Mouse (Mus musculus): Measurements from ENCODE around the gene Abhd5. TPM values are rescaled to one million over a fixed set of nuclear protein-coding genes. Genes with fewer than 3 reads are reported as not detected.
A peak's percentile ranks its signal among the peaks of the same experiment; 100 is the strongest.

Abhd5 gene
- total RNA-seq, 1 experiment from 2014 or later: 14.4 TPM

DNA sequence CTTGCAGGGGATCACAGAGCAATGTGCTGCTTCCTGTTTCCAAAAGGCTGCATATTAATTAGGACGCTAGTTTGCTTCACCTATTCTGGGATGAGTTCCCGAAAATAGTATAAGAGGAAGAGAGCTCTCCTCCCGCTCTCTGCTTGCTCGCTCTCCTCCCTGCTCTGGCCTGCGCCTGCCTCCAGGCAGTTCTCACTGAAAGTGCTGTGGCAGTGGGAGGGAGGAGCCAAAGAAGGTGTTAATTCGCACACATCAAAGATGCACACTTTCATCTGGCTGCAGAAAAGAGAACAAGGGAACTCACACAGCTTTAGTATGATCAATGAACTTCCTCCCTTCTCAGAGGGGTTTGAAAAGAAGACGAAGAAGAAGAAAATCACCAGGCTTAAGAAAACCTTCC, 47.3 kb downstream of the Abhd5 start:
- ATAC-seq (replicated peaks; ENCODE audit: low read depth, poor library complexity, severe bottlenecking): no peak

DNA sequence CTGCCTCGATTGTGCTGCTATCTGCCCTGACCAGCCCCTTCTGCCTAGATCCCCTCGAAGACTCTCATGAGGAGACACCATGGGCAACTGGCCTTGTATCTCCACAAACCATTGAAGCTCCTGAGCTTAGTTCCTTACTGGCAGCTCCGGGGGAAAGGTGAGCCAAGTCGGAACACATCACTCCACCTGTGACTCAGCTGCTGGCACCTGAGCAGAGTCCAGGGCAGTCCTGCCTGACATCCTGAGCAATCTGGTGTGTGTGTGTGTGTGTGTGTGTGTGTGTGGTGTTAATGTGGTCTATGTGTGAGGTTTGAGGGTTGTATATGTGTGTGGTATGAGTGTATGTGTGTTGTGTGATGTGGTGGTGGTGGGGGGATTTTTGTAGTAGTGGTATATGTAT, 49.8 kb downstream of the Abhd5 start:
- ATAC-seq (replicated peaks; ENCODE audit: low read depth, poor library complexity, severe bottlenecking): no peak

DNA sequence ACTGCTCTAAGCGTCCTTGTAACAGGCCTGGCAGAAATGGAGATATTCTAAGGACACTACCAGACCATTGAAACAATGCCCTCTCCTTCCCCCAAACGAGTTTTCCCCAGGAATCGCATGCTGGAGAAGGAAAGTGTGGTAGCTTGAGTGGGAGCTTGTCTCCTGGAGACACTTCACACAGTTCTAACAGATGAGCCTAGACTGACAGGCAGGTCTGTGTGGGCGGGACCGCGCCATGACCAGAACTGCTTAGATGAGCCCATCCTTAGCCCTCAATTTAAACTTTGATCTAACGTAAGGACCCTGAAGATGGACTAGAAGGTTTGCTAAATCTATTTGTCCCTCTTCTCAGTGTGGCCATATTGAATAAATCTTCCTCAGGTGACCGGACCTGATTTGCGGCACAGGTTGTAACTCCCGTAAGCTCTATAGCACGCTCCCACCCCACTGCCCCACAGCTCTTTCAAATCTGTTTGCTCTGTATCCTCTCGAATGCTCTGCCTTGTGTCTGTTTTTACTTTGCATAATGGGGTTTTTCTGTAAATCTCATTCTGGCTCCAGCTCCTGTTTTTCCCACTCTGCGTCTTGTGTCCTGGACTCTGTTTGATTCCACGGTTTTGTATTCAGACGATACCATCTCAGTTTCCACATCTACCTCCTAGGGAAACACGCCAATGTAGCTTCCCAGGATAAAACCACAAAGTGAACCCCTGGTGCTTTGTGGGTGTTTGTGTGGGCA, 59.2 kb downstream of the Abhd5 start:
- ATAC-seq (replicated peaks; ENCODE audit: low read depth, poor library complexity, severe bottlenecking): no peak

DNA sequence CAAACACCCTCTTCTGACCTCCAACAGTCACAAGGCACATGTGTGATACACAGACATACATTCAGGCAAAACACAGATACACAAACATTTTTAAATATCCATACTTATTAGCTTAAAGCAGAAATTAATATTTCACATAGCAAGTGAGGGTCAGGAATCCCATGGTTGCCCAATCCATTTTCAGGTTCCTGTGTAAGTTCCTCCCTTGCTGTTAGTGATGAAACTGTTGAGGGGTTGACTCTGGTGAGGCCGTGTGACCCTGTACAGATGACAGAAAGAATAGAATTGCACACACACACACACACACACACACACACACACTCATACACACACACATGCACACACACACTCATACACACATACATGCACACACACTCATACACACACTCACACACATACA, 63.2 kb downstream of the Abhd5 start:
- no peak for ATAC-seq (replicated peaks; ENCODE audit: low read depth, poor library complexity, severe bottlenecking)

- no peak for ATAC-seq (replicated peaks; ENCODE audit: low read depth, poor library complexity, severe bottlenecking)
Observed at GRCm38 (mm10) chr9:122415056-122415775, 63.8 kb downstream of the Abhd5 start.

DNA sequence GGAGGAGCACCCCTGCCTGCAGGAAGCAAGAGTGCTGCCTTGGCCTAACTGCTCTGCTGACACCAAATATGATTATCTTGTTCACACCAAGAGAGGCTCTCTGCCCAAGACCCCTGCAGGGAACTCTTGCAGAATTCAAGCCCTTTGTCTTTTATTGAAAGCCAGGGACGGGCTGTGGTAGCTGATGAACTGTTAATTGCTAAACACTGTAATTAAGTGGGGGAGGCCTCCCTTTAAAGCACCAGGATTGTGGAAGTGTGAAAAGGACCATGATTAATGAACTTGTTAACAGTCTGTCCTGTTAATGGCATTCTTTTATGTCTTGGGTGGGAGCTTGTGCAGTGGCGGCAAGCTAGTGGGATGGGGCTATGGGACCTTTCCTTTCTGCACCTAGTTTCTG, 65.2 kb downstream of the Abhd5 start:
- no peak for ATAC-seq (replicated peaks; ENCODE audit: low read depth, poor library complexity, severe bottlenecking)

DNA sequence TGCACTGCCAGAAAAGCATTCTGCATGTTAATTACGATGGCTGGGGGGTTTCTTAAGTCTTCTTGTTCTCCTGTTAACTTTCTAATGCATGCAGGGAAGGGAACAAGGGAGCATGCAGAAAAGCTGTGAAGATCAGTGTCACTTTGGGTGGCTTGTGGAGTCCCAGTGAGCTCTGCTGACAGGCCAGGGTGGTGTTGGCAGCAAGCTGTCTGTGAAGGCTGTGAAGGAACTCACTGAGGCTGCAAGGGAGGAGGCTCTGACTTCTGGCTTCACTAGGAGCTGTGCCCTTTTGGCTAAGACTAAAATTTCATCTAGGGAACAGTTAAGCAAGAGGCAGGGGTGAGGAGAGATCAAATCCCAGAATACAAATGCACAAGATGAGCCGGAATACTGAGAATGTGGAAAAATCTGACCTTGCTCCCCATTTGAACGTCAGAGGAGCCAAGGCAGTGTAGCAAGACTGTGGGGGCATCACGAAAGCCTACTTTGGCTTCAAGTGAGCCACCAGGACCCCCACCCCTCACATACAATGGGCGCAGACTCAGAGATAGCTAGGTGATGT, 68.9 kb downstream of the Abhd5 start:
- ATAC-seq (replicated peaks; ENCODE audit: low read depth, poor library complexity, severe bottlenecking): no peak

- peak; percentile 81 for ATAC-seq (replicated peaks; ENCODE audit: low read depth, poor library complexity, severe bottlenecking)
Observed at GRCm38 (mm10) chr9:122420772-122421764, 69.7 kb downstream of the Abhd5 start.

- no peak for ATAC-seq (replicated peaks; ENCODE audit: low read depth, poor library complexity, severe bottlenecking)
Observed at GRCm38 (mm10) chr9:122421911-122422310, 70.5 kb downstream of the Abhd5 start.

DNA sequence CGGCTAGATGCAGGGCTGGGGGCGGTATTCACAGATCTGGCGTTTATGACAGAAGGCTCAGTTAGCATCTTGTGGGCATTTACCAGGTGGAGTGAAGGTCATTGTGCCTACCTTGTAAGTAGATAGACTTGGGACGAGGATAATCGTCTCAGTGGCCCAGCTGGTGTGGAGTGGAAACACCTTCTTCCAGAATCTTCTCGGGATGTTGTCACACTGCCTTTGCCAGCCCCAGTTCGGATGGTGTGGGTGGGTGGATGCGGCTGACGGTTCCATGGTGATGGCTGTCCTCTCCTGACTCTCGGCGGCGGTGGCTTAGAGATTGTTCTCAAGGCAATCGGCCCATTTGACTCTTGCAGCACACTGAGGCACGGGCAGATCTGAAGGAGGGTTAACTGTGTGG, 71.3 kb downstream of the Abhd5 start:
- no peak for ATAC-seq (replicated peaks; ENCODE audit: low read depth, poor library complexity, severe bottlenecking)

- no peak for ATAC-seq (replicated peaks; ENCODE audit: low read depth, poor library complexity, severe bottlenecking)
Observed at GRCm38 (mm10) chr9:122423146-122423545, 71.7 kb downstream of the Abhd5 start.

DNA sequence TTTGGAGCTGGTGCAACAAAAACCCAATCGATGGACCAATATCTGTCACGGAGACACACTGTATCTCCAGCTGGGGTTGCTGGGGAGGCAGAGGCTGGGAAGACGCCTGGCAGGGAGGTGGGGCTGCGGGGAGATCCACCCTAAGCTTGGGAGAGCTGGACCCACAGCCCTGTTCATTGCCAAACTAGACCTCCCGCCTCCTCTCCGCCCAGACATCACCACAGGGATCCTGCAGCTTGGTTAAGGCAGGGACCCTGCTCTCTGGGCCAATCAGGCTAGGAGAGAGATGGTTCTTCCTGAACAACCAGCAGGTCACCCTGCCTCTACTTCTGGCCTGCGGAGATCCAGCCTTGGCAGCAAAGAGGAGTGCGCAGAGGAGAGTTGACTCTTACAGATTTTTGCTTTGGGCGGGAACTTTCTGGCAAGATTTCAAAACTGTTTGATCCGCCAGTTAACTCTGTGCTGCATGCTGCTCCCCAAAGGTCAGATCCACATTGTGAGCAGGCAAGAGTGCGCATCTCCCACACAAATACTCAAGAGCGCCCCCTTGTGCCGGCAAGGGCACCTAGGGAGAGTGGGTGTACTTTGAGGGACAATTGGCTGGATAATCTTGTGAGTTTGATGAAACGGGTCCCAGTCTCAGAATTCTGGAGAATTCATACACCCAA, 73.7 kb downstream of the Abhd5 start:
- no peak for ATAC-seq (replicated peaks; ENCODE audit: low read depth, poor library complexity, severe bottlenecking)

- no peak for ATAC-seq (replicated peaks; ENCODE audit: low read depth, poor library complexity, severe bottlenecking)
Observed at GRCm38 (mm10) chr9:122429058-122429649, 77.7 kb downstream of the Abhd5 start.

DNA sequence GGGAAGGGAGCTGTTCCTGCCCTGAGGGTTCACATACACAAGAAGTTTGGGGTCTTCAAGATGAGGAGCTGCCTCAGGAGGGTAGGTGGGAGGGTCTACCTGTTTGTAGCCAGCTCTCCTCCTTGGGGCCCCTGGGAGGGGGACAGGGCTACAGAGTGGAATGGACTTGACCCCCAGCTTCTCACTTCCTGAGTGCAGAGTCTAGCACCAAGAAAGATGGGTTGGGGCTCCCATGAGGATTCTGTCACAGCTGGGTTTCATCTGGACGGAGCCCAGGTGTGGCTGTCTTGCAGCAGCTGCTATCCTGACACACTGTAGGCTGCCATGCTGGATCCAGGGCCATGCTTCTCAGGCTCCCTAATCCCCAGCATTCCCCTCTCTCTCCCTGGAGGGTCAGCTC, 78.3 kb downstream of the Abhd5 start:
- ATAC-seq (replicated peaks; ENCODE audit: low read depth, poor library complexity, severe bottlenecking): no peak

Other genes with a start within 250 kb of the Abhd5 start
- 12.9 and 37.7 TPM in 2 replicates for gene Snrk, start 234.3 kb upstream of the Abhd5 start, total RNA-seq (2017)
- gene Ano10, start 57.2 kb upstream of the Abhd5 start, total RNA-seq (2017): 7.7 and 9.8 TPM in 2 replicates